Mouse (Mus musculus) forebrain, embryonic 14.5 days (tissue): ENCODE measurements around the gene Prdx5. TPM values are rescaled to one million over a fixed set of nuclear protein-coding genes. Genes with fewer than 3 reads are reported as not detected.
A peak's percentile ranks its signal among the peaks of the same experiment; 100 is the strongest.
"Not testable (repeated sequence)": the region's sequence is repeated elsewhere in the genome, so short reads cannot be mapped to it uniquely, and the experiment has no call there.

Experiments
- ATAC-seq: fragments of 200-750 bp; cut with Nextera tagmentation; 2 replicates; pipeline ENCODE4 v1.8.0; 2017; ENCODE audit warnings: mild to moderate bottlenecking, moderate library complexity
- DNase-seq: peaks from one replicate; pipeline ENCODE4 v3.0.0-alpha.2; 2015; ENCODE audit warnings: low spot score
- H3K27ac ChIP-seq: fragments of 300-500 bp; sonication (generic); 2 replicates; pipeline ENCODE4 v1.5.1; 2014; ENCODE audit warnings: low read depth, mild to moderate bottlenecking, control low read depth, low read length, moderate library complexity
- H3K27me3 ChIP-seq: fragments of 300-500 bp; sonication (generic); replicated peaks from 2 replicates; pipeline ENCODE4 v1.6.1; 2014; ENCODE audit warnings: low read length, control low read depth, mixed read lengths; ENCODE audit not compliant: control insufficient read depth, insufficient read depth
- H3K36me3 ChIP-seq: fragments of 300-500 bp; sonication (generic); 2 replicates; pipeline ENCODE4 v1.6.1; 2014; ENCODE audit warnings: low read length, control low read depth; ENCODE audit not compliant: control insufficient read depth, insufficient read depth
- H3K4me1 ChIP-seq: fragments of 300-500 bp; sonication (generic); 2 replicates; pipeline ENCODE4 v1.6.1; 2014; ENCODE audit warnings: antibody characterized with exemption, low read length, control low read depth; ENCODE audit not compliant: control insufficient read depth, insufficient read depth
- H3K4me2 ChIP-seq: fragments of 300-500 bp; sonication (generic); 2 replicates; pipeline ENCODE4 v1.6.1; 2014; ENCODE audit warnings: mild to moderate bottlenecking, control low read depth, low read length
- H3K4me3 ChIP-seq: fragments of 300-500 bp; sonication (generic); 2 replicates; pipeline ENCODE4 v1.5.1; 2014; ENCODE audit warnings: low read depth, low read length, control low read depth
- H3K9ac ChIP-seq: fragments of 300-500 bp; sonication (generic); 2 replicates; pipeline ENCODE4 v1.6.1; 2014; ENCODE audit warnings: mild to moderate bottlenecking, low read length, control low read depth, moderate library complexity
- H3K9me3 ChIP-seq: fragments of 300-500 bp; sonication (generic); replicated peaks from 2 replicates; pipeline ENCODE4 v1.6.1; 2016; ENCODE audit warnings: low read length, control low read depth, mixed read lengths; ENCODE audit not compliant: control insufficient read depth
- WGBS: fragments of 180-500 bp; shearing (Covaris S2); extraction: QIAGEN DNeasy Blood & Tissue Kit; methylation state at CpG from one replicate; pipeline ENCODE4 v1.1.7; 2014; 5-methylcytosine and 5-hydroxymethylcytosine counted together
- polyA plus RNA-seq: library from polyadenylated mRNA; unstranded; fragments of >200 nt; fragmentation: Nextera tagmentation; extraction: Ambion mirVana; gene quantifications from 2 replicates; pipeline ENCODE4 v1.2.1, GENCODE M21; 2014

Prdx5 gene
- polyA plus RNA-seq, 1 experiment from 2014 or later, result 229 TPM

DNA sequence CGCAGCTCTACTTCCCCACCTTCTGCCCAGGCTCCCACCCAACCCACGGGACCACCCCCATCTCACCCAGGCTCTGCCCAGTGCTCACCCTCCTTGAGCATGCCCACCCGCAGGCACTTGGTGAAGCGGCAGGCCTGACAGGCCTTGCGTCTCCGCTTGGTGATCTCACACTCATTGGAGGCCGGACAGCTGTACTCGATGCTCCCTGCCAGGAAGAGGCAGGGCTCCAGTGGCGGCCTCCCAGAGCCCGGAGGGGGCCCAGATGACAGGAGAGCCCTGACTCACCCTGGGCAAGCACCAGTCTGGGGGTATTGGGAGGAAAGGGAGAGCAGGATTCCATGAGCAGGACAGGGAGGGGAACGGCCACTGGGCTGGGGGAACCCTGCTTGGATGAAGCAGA lies 4.1 kb upstream of the Prdx5 start:
- H3K9ac ChIP-seq, result no peak overlapping the region
- H3K27ac ChIP-seq, result no peak overlapping the region
- peaks cover 3% of the 10 kb centered on the region for H3K4me1 ChIP-seq
- H3K36me3 ChIP-seq, result peaks cover 41% of the 10 kb centered on the region
- DNase-seq (no peak), ATAC-seq (no peak)
- no peak overlapping the region for H3K4me3 ChIP-seq
- WGBS, result 79% methylated on average over 11 of the region's 11 CpGs
- no peaks in the 10 kb centered on the region for H3K27me3 ChIP-seq
- no peaks in the 10 kb centered on the region for H3K9me3 ChIP-seq
- H3K4me2 ChIP-seq, result no peak overlapping the region

DNA sequence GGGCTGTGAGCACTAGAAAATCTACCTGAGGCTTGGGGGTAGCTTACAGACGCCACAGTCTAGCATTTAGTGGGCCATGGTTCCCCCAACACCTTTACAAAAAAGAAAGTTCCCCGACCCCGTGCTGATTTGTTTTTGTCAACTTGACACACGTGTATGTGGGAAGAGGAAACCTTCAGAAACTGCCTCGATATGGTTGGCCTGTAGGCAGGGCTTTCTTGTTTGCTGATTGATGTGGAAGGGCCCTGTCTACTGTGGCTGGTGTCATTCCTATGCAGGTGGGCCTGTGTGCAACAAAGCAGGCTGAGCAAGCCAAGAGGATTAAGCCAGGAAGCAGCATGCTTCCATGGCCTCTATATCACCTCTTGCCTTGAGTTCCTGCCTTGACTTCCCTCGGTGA lies 3.1 kb upstream of the Prdx5 start:
- H3K9ac ChIP-seq, result no peak overlapping the region
- no peak overlapping the region for H3K27ac ChIP-seq
- no peak overlapping the region for H3K4me2 ChIP-seq
- H3K27me3 ChIP-seq, result no peaks in the 10 kb centered on the region
- DNase-seq, result no peak
- peaks cover 11% of the 10 kb centered on the region for H3K4me1 ChIP-seq
- ATAC-seq, result no peak
- WGBS, result 89% methylated on average over 6 of the region's 6 CpGs
- H3K9me3 ChIP-seq, result no peaks in the 10 kb centered on the region
- no peak overlapping the region for H3K4me3 ChIP-seq
- H3K36me3 ChIP-seq, result peaks cover 34% of the 10 kb centered on the region

- H3K27ac ChIP-seq, result no peak overlapping the region
- H3K36me3 ChIP-seq, result peaks cover 35% of the 10 kb centered on the region
- no peak for DNase-seq
- peaks cover 11% of the 10 kb centered on the region for H3K4me1 ChIP-seq
- 95% methylated on average over 15 of the region's 15 CpGs for WGBS
- H3K9me3 ChIP-seq, result no peaks in the 10 kb centered on the region
- ATAC-seq, result no peak
- no peaks in the 10 kb centered on the region for H3K27me3 ChIP-seq
- no peak overlapping the region for H3K4me2 ChIP-seq
- H3K9ac ChIP-seq, result no peak overlapping the region
- H3K4me3 ChIP-seq, result no peak overlapping the region
Measured at GRCm38 (mm10) chr19:6912205-6912970, 2.5 kb upstream of the Prdx5 start.

- ATAC-seq (no peak), DNase-seq (no peak)
- H3K9ac ChIP-seq, result no peak overlapping the region
- no peak overlapping the region for H3K27ac ChIP-seq
- H3K36me3 ChIP-seq, result peaks cover 45% of the 10 kb centered on the region
- no peaks in the 10 kb centered on the region for H3K9me3 ChIP-seq
- peak overlapping the region; percentile 82; the same call in 1 of the 2 replicates for H3K4me2 ChIP-seq
- no peak overlapping the region for H3K4me3 ChIP-seq
- WGBS, result 76% methylated on average over 19 of the region's 19 CpGs
- peaks cover 11% of the 10 kb centered on the region for H3K4me1 ChIP-seq
- no peaks in the 10 kb centered on the region for H3K27me3 ChIP-seq
Measured at GRCm38 (mm10) chr19:6911101-6912074, 1.5 kb upstream of the Prdx5 start.

DNA sequence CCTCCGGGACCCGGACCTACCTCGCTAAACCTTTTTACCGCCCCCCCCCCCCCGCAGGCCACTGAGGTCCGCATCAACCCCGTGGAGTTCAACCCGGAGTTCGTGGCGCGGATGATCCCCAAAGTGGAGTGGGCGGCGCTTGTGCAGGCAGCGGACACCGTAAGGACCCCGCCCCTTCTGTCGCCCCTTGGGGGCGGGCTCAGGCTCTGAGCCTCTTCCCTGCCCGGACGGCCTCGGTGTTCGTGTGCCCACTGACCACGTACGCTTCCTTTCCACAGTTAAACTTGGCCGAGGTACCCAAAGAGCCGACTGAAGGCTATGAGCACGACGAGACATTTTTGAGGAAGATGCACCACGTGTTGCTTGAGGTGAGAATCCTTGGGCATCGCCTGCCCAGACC lies 400 bp upstream of the Prdx5 start:
- H3K36me3 ChIP-seq, result peaks cover 54% of the 10 kb centered on the region
- peak overlapping the region; percentile 93 for H3K27ac ChIP-seq
- peak; percentile 47 for DNase-seq
- H3K27me3 ChIP-seq, H3K9me3 ChIP-seq, ATAC-seq: not testable (repeated sequence)
- H3K4me1 ChIP-seq, result peaks cover 11% of the 10 kb centered on the region
- WGBS, result 3% methylated on average over 28 of the region's 30 CpGs
- peak overlapping the region; percentile 82 for H3K4me2 ChIP-seq
- peak overlapping the region; percentile 71 for H3K9ac ChIP-seq
- H3K4me3 ChIP-seq, result peak overlapping the region; percentile 53

GRCm38 (mm10) chr19:6909021-6909420 lies 885 bp downstream of the Prdx5 start:
- WGBS, result 11% methylated on average over 11 of the region's 11 CpGs
- Histone ChIP-seq H3K9me3 (no peaks in the 10 kb centered on the region), H3K27me3 (no peaks in the 10 kb centered on the region), H3K4me3 (peak overlapping the region; percentile 53), H3K9ac (peak overlapping the region; percentile 71), H3K4me1 (peaks cover 11% of the 10 kb centered on the region), H3K36me3 (peaks cover 61% of the 10 kb centered on the region), H3K27ac (peak overlapping the region; percentile 93), H3K4me2 (peak overlapping the region; percentile 82)
- DNase-seq (no peak), ATAC-seq (no peak)

GRCm38 (mm10) chr19:6907811-6908540 lies 1.9 kb downstream of the Prdx5 start:
- 89% methylated on average over 7 of the region's 7 CpGs for WGBS
- Histone ChIP-seq H3K9me3 (no peaks in the 10 kb centered on the region), H3K4me3 (peak overlapping the region; percentile 53; the same call in 1 of the 2 replicates), H3K4me2 (peak overlapping the region; percentile 82), H3K27ac (no peak overlapping the region), H3K4me1 (peaks cover 11% of the 10 kb centered on the region), H3K9ac (peak overlapping the region; percentile 71; the same call in 1 of the 2 replicates), H3K36me3 (peaks cover 50% of the 10 kb centered on the region), H3K27me3 (no peaks in the 10 kb centered on the region)
- no peak for DNase-seq
- ATAC-seq, result no peak

DNA sequence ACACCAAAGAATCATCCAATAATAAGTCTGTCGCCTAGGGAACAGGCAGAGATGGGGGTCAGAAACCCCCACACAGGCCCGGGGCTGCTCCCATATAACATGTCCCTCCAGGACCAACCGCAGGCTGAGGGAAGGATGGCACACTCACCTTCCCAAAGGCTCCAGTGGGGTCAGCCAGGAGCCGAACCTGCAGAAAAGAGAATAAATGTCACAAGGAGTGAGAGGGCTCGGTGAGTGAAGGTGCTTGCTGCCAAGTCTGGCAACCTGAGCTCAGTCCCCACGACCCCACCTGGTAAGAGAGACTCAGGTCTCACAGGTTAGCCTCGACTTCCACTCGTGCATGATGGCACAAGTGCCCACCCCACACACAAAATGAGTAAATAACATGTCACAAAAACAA lies 2.8 kb downstream of the Prdx5 start:
- no peaks in the 10 kb centered on the region for H3K9me3 ChIP-seq
- no peak overlapping the region for H3K27ac ChIP-seq
- H3K4me2 ChIP-seq, result no peak overlapping the region
- no peak for ATAC-seq
- no peak for DNase-seq
- no peaks in the 10 kb centered on the region for H3K27me3 ChIP-seq
- H3K9ac ChIP-seq, result no peak overlapping the region
- H3K36me3 ChIP-seq, result peaks cover 42% of the 10 kb centered on the region
- no peak overlapping the region for H3K4me3 ChIP-seq
- H3K4me1 ChIP-seq, result peaks cover 11% of the 10 kb centered on the region
- WGBS, result 93% methylated on average over 8 of the region's 8 CpGs
